Mouse (Mus musculus) urinary bladder, postnatal 36 days (tissue): ENCODE measurements around the gene Elovl3.
"Not testable (repeated sequence)": the region's sequence is repeated elsewhere in the genome, so short reads cannot be mapped to it uniquely, and the experiment has no call there.

Source experiments
- DNase-seq, 2 experiments: peaks; one replicate each; pipeline ENCODE4 v3.0.0; 2022; ENCODE audit warnings: low spot score in 2 of 2, mixed read lengths in 1 of 2

Gene Elovl3

GRCm38 (mm10) chr19:46131694-46132525 lies at the start of gene Elovl3:
Gene Elovl3 (plus strand): TSS chr19:46131897.
- peak; percentile 20 to 61 for DNase-seq

GRCm38 (mm10) chr19:46085185-46085584 lies 46.5 kb upstream of the Elovl3 start:
- no peak for DNase-seq

- DNase-seq: peak in 1 of 2 experiments; percentile 30
These were observed 45.4 kb upstream of the Elovl3 start for GRCm38 (mm10) chr19:46086337-46086736.

GRCm38 (mm10) chr19:46087871-46088270 lies 43.8 kb upstream of the Elovl3 start:
- peak in 1 of 2 experiments; percentile 30 for DNase-seq

GRCm38 (mm10) chr19:46091641-46092040 lies 40.1 kb upstream of the Elovl3 start:
- DNase-seq: no peak

GRCm38 (mm10) chr19:46094144-46094543 lies 37.6 kb upstream of the Elovl3 start:
- no peak for DNase-seq

GRCm38 (mm10) chr19:46095291-46095690 lies 36.4 kb upstream of the Elovl3 start:
- DNase-seq: no peak

GRCm38 (mm10) chr19:46096396-46096795 lies 35.3 kb upstream of the Elovl3 start:
- no peak for DNase-seq

GRCm38 (mm10) chr19:46099561-46099960 lies 32.1 kb upstream of the Elovl3 start:
- no peak for DNase-seq

- no peak for DNase-seq
These were observed 28.1 kb upstream of the Elovl3 start for GRCm38 (mm10) chr19:46103437-46104186.

- DNase-seq: no peak
These were observed 27.5 kb upstream of the Elovl3 start for GRCm38 (mm10) chr19:46104187-46104557.

GRCm38 (mm10) chr19:46110214-46110613 lies 21.5 kb upstream of the Elovl3 start:
- DNase-seq: no peak

- DNase-seq: no peak
These were observed 20.9 kb upstream of the Elovl3 start for GRCm38 (mm10) chr19:46110781-46111180.

- no peak for DNase-seq
These were observed 17.1 kb upstream of the Elovl3 start for GRCm38 (mm10) chr19:46114617-46115016.

- no peak for DNase-seq
These were observed 12.2 kb upstream of the Elovl3 start for GRCm38 (mm10) chr19:46119458-46119857.

GRCm38 (mm10) chr19:46120872-46121271 lies 10.8 kb upstream of the Elovl3 start:
- DNase-seq: no peak

GRCm38 (mm10) chr19:46123876-46124275 lies 7.8 kb upstream of the Elovl3 start:
- DNase-seq: no peak

- DNase-seq: no peak
These were observed 7.0 kb upstream of the Elovl3 start for GRCm38 (mm10) chr19:46124651-46125050.

- DNase-seq: no peak
These were observed 5.4 kb upstream of the Elovl3 start for GRCm38 (mm10) chr19:46126301-46126700.

- not testable (repeated sequence) for DNase-seq
These were observed 2.0 kb upstream of the Elovl3 start for GRCm38 (mm10) chr19:46129737-46130136.

- no peak for DNase-seq
These were observed 414 bp upstream of the Elovl3 start for GRCm38 (mm10) chr19:46131283-46131682.

- no peak for DNase-seq
These were observed 880 bp downstream of the Elovl3 start for GRCm38 (mm10) chr19:46132577-46132976.

- DNase-seq: peak; percentile 84 to 88
These were observed 3.6 kb downstream of the Elovl3 start for GRCm38 (mm10) chr19:46135297-46135696.
